Mouse (Mus musculus) natural killer cell, adult 2 months (primary cell): ENCODE measurements at regions not wholly inside any gene's neighbourhood (a gene's known extent, or its start where the extent isn't known, plus 50 kb on each side); places are given as distances from the start of the nearest gene placed in this dataset.
"Not testable (repeated sequence)": the region's sequence is repeated elsewhere in the genome, so short reads cannot be mapped to it uniquely, and the experiment has no call there.

ENCODE experiments used
- DNase-seq, 2 experiments: peaks; one replicate each; pipeline ENCODE4 v3.0.0; 2022; ENCODE audit warnings: low spot score in 2 of 2

DNA sequence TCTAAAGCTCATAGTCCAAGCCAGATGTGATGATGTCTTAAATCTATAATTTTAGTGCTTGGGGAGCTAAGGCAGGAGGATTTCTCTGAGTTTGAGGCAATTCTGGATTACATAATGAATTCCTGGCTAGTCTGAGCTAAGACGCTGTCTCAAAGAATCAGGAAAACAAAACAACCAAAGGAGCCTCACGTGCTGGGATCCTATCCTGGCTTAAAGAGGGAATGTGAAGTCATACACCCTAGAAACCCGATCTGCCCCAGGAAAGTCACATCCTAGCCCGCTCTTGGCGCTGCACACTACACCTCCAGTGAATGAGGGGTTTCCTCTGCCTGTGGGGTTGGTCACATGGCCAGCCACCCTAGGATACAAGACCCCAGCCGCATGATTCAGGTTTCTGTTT lies 211.2 kb downstream of the Glrx3 start:
- no peak for DNase-seq

DNA sequence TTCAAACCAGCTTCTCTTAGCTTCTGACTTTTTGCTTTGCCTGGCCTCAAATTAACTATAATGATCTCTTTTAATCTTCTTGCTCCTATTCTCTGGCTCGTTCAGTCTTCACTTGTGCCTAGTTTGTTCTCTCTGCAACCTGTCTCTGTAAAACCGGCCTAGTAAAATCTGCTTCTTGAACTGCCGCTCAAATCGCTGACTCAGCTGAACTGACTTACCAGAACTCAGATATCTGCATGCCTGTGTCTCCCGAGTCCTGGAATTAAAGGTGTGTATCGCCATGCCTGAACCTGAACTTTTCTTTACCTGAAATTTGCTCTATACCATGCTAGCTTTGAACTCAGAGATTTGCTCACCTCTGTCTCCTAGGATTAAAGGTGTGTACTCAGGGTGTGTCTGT lies 212.2 kb downstream of the Glrx3 start:
- DNase-seq = no peak

- DNase-seq = no peak
Observed at GRCm38 (mm10) chr7:137653837-137654236, 216.4 kb downstream of the Glrx3 start.

GRCm38 (mm10) chr7:137667165-137667564 lies 229.8 kb downstream of the Glrx3 start:
- DNase-seq = no peak

DNA sequence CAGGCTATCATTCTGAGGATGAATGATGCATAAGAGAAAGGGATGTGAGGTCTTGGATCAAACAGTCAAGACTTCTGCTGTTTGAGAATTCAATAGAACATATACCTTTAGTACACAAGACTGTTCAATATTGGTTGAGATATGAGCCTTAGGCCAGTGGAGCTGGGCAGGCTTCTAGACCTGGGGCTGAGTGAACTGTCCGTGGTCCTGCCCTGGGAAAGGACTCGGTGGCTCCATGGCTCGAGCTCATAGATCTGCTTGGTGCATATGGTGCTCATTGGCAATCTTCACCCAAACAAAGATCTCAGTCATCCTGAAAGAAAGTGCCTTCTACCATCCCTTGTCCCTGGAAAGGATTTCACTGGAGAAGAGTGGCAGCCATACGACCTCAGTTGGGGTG lies 233.7 kb downstream of the Glrx3 start:
- DNase-seq = no peak

- no peak for DNase-seq
Observed at GRCm38 (mm10) chr7:137674596-137674995, 237.2 kb downstream of the Glrx3 start.

DNA sequence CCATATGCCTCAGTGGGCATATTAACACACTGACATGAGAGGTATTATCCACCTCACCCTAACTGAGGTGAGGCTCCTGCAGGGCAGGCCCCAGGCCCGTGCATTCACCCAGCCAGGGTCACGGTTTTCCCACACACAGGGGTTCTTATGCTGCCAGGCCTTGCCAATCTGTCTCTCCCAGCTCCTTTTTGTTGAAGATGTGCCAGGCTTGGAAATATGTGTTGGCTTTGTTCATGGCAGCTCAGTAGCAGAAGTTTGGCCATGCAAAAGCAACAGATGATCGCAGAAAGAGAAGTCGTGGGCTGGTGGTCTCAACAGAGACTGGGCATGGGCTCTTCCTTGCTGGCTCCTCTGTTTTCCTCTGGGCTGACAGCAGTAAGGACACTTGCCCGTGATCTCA lies 238.0 kb downstream of the Glrx3 start:
- no peak for DNase-seq

- no peak for DNase-seq
Observed at GRCm38 (mm10) chr7:137684826-137685225, 247.4 kb downstream of the Glrx3 start.

GRCm38 (mm10) chr7:137685320-137685719 lies 247.9 kb downstream of the Glrx3 start:
- no peak for DNase-seq

- no peak for DNase-seq
Observed at GRCm38 (mm10) chr7:137696831-137697230, 259.4 kb downstream of the Glrx3 start.

DNA sequence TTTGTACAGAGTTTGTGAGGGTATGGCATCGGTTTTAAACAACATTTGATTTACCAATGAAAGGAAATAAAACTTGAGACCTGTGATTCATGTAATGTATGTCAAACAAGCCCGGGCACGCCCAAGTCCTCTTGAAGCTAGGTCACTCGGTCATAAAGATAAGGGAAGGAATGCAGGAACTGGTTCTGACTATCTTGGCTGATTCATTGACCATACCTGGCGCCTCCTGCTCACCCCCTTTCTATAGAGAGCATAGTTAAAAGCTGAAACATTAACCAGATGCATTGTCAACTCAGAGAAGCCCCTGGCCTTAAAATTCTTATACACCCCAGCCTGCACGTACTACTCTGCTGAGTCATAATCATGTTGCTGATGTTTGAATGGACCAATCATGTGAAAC lies 261.1 kb downstream of the Glrx3 start:
- not testable (repeated sequence) for DNase-seq

DNA sequence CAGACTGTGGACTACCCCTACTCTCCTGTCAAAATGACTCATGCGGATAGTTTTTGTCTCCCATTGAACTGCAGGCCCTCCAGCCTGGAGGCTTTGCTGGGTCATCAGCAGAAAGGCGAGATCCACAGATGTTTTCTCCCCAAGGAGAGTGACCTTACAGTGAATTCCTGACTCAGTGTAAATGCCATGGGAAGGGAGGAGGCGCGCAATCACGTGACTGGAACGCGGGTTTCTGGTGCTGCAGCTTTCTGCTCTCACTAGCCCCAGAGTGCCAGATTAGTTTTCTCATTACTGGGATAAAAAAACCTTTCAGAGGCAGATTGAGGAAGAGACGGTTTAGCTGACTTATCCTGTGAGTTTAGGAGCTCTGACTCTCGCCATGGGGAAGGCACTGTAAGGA lies 275.4 kb downstream of the Glrx3 start:
- no peak for DNase-seq

GRCm38 (mm10) chr7:137713856-137714255 lies 276.4 kb downstream of the Glrx3 start:
- DNase-seq = no peak

DNA sequence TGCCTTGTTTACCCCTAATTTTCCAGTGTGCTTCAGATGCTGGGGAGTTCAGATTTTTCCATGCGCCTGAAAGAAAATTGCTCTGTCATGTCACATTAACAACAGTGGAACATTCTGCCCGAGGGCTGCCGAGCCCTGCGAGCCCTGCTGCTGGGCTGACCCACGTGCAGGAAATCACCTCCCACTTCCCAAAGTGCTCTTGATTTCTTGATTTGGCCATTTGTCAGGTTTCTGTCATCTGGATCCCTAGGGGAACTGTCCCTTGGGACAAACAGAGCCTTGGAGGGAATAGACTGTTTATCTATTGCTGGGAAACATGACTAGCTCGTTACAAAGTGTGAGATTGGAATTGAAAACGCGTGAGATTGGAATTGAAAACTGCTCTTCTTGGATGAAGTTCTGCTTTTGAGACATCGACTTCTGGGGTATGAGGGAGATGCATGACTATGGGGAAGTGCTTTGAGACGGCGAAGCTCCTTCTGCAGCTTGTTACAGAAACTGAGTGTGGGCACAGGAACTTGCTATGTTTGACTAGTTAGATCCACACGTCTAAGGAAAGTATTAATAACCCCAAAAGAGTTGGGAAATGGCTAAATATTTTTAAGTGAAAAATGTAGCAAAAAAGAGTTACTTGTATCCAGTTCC lies 277.0 kb downstream of the Glrx3 start:
- no peak for DNase-seq

- no peak for DNase-seq
Observed at GRCm38 (mm10) chr7:137715126-137715900, 277.9 kb downstream of the Glrx3 start.

DNA sequence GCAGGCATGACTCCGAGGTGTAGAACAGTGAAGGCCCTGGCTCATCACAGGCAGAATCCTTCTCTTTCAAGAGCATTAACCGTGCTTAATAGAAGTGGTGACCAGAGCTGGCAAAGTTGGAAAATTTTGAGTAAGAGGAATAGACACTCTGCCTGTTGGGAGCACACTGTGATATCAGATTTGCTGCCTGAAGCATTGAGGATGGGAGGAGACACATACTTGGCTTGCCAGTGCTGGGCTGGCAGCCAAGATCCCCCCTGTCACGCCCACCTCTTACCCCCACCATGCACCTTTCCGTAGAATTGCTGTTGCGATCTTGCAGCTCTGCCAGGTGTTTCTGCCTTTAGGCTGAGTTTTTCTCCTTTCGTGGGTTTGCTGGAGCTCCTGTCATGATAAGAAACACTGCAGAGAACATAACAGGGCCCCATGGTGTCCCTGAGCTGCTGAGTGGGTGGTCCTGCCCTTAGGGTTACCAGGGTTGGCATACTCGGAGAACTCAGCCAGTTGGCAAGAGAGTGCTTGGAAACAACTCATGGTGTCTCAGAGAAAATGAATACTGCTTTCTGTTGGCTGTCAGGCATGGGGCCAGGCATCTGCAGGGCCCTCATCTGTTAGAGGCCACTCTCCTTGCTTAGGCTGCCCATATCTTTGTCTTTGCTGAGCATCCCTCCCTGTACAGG lies 286.1 kb downstream of the Glrx3 start:
- no peak for DNase-seq

GRCm38 (mm10) chr7:137726031-137726430 lies 288.6 kb downstream of the Glrx3 start:
- no peak for DNase-seq

GRCm38 (mm10) chr7:137735873-137736527 lies 298.6 kb downstream of the Glrx3 start:
- DNase-seq = no peak

DNA sequence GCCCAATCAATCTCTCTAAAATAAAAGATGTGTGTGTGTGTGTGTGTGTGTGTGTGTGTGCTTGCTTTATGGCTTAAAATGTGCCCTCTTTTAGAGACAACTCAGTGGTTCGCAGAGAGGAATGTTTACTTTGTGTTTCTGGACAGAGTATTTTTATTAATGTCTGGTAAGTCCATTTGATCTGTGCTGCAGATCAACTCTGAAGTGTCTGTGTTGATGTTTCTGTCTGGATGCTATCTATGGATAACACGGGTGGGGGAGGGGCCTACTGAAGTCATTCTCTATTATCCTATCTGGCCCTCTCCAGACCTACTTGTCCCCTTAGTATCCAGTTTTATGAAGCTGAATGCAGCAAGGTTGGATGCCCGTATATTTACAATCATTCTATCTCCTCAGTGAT lies 304.3 kb downstream of the Glrx3 start:
- no peak for DNase-seq

DNA sequence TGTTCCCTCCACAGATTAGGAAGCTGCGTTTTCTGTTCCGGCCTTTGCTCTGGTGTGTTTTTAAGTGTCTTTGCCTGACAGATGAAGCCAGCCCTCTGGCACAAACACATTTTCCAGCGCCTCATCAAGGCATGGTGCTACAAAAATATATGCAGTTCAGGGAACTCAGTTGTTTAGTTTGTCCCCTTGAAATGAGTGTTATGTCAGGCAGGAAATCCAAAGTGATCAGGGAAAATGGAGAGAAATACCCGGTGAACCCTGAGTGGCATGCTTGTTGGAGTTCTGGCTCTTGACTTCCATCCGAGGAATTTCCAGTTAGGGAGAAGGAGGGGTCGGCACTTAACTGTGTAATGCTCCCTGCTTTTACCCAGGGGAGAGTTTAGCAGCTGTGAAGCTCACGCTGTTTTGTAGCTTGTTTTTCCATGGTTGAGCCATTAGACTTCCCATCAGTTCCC lies 304.9 kb downstream of the Glrx3 start:
- no peak for DNase-seq

- no peak for DNase-seq
Observed at GRCm38 (mm10) chr7:137745575-137745974, 308.2 kb downstream of the Glrx3 start.

- no peak for DNase-seq
Observed at GRCm38 (mm10) chr7:137745991-137746390, 308.6 kb downstream of the Glrx3 start.
